Mouse (Mus musculus) layer of hippocampus, adult 18-20 months (tissue): ENCODE data around the gene Olfr457. TPM values are rescaled to one million over a fixed set of nuclear protein-coding genes. Genes with fewer than 3 reads are reported as not detected.
"Not testable (repeated sequence)": the region's sequence is repeated elsewhere in the genome, so short reads cannot be mapped to it uniquely, and the experiment has no call there.

Experiments used
- DNase-seq, 2 experiments: peaks; one replicate each; pipeline ENCODE4 v3.0.0; 2022; ENCODE audit warnings: low spot score in 2 of 2
- long read RNA-seq: library from polyadenylated mRNA; stranded (forward); transcript quantifications from one replicate; pipeline ENCODE4 v2.0.0, GENCODE M21; 2021
- total RNA-seq, 2 experiments: library from RNA; stranded (reverse); gene quantifications; 2 replicates each; pipeline ENCODE4 v1.2.3; 2021

The Olfr457 gene
- total RNA-seq = not detected
- long read RNA-seq = 0 reads

DNA sequence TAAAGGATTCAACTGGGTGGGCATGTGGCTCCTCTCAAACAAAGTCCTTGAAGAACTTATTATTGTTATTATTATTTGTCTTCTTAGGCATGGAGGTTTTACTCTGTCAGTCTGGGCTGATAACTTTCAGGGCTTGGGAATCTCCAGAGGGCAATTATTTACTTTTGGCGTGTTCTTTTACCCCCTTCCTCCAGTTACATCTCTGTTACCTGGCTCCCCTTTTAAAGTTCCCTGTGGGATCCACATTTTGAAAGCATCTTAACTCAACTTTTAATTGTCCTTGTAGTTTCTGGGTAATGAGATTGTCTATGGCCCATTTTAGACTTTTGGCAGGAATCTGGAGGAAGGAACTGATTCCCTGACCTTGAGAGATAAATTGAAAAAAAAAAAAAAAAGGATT, at the start of gene Olfr457:
Gene Olfr457 (minus strand): TSS at position 101 of the 400 bp plus-strand sequence.
- DNase-seq = no peak

DNA sequence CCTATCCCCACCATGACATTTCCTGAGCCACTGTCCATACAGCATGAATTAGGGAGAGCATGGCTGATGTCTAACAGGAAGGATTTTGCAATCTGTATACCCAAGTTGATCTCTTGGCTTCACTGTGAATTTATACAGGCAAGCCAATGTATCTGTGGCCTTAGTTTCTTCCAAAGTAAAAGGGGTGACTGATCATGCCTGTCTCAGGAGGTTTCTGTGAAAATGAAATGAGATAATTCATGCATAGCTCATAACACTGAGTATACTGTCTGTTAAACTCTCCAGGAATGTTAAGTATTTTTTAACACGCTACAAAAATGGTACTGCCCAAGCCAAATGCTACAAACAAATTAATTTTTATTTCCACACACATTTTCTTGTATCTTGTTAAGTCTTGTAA, 37.3 kb upstream of the Olfr457 start:
- DNase-seq = no peak

DNA sequence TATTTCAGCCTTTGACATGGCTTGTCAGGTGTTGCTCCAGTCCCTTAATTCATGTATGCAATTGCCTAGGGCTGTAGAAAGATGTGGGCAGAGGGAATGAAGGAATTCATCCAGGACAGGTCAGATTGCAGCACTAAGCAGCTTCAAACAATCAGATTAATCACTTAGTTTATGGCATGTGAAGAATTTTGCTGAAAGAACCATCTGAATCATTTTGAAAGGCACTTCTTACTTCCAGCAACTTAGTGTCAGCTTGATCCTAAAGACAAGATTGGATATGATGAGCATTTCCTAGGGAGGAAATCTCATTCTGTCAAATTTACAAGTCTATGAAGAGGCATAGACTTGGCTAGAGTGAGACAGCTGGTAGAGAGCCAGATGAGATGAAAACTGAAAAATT, 33.2 kb upstream of the Olfr457 start:
- DNase-seq = no peak

DNA sequence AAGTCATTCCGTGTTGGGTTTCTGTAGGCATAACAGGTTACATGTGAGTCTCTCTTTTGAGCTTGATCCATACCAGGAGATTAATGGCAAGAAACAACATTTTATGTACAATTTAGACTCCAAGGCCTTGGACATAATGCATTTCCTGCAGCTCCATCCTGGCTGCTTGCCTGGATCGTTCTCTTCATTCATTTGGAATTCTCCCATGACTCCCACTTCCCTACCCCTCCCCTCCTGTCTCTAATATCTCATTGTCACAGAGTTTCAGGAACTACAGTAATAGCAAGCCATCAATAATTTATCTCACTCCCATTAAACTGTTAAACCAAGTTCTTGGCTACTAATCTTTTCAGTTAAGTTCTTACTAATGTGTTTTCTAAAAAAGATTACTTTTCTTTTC, 27.3 kb upstream of the Olfr457 start:
- DNase-seq = peak; percentile 1 to 33

DNA sequence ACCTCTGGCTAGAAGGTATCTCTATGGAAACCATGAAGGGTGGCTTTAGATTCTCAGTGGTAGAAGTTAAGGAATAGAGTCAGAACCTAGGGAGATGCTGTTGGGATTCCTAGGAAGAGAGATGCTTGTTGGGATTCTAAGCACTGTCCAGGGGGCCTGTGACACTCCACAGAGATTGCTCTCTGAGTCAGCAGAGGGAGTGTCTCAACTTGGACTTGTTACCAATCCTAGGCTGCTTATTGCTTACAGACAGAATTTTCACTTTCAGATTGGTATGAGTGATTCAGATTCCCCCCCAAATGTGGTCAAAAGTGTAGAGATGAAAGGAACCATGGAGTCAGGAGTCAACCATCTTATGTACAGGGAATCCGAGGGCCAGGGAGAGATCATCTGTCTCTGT, 13.6 kb upstream of the Olfr457 start:
- DNase-seq = no peak

DNA sequence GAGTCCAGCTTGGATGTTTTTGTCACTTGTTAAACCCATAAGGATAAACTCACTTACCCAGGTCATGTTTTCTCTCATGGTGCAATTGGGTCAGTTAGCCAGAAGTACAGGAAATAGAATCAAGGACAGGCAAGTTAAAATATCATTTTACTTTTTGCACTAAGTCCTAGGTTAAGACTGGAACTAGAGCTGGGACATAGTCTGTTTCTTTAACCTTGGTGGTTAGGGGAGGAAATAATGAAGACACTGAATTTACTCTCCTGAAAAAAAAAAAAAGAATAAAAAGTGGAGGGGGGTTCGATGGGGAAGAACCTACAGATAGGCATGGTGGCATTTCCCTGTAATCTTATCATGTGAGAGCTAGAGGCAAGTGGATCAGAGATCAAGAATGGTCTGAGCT, 11.0 kb upstream of the Olfr457 start, which contains the start of gene Olfr456:
Gene Olfr456 (minus strand): TSS at position 101 of the 400 bp plus-strand sequence.
- DNase-seq = no peak

DNA sequence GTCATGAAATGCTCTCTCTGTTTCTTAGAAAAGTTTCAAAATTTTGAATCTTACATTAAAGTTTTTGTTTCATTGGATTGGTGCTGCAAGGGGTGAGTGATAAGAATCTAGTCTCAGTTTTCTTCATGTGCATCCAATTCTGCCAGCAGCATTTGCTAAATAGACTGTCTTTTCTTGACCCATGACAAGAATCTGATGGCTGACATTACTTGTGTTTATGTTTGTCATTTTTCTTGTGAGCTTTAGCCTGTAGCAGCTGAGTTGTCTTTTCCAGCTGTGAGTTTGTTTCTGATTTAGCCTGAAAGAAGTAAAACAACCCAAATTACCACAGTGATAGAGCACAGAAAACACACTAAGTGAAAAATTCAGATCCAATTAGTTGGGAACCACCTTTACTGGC, 8.5 kb upstream of the Olfr457 start:
- DNase-seq = no peak

DNA sequence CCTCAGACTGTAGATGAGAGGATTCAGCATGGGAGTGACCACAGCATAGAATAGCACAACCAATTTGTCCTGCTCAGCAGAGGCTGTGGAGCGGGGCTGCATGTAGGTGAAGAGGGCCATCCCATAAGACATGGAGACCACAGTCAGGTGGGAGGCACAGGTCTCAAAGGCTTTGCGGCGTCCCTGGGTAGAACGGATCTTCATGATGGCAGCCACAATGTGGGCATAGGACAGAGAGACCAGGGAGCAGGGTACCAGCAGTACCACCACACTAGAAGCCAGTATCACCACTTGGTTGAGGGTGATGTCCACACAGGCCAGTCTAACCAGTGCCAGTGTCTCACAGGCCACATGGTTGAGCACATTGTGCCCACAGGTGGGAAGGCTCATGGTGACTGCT, 4.8 kb downstream of the Olfr457 start:
- not testable (repeated sequence) for DNase-seq

DNA sequence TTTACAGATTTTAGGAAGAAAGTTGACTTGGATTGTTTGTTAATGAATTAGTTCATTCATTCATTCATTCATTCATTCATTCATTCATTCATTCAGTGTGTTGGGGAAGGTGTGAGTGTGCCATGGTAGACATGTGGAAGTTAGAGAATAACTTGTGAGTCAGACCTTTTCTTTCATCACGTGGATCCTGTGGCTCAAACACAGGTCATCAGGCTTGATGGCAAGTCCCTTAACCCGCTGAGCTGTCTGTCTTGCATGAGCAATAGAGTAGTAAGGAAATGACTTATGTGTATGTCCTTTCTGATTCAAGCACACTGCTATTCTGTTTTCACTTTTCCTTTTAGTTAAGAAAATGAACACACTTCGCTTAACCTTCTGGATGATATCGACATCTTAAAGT, 5.6 kb downstream of the Olfr457 start:
- DNase-seq = no peak

DNA sequence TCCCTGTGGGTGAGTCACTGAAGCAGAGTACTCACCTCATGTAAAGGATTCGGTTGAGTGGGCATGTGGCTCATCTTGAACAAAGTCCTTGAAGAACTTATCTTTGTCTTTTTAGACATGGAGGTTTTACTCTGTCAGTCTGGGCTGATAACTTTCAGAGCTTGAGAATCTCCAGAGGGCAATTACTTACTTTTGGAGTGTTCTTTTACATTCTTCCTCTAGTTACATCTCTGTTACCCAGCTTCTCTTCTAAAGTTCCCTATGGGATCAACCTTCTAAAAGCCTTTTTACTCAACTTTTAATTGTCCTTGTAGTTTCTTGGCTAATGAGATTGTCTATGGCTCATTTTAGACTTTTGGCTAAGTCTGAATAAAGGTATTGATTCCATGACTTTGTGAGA, 11.0 kb downstream of the Olfr457 start, which contains the start of gene Olfr458:
Gene Olfr458 (minus strand): TSS at position 101 of the 400 bp plus-strand sequence.
- DNase-seq = no peak

DNA sequence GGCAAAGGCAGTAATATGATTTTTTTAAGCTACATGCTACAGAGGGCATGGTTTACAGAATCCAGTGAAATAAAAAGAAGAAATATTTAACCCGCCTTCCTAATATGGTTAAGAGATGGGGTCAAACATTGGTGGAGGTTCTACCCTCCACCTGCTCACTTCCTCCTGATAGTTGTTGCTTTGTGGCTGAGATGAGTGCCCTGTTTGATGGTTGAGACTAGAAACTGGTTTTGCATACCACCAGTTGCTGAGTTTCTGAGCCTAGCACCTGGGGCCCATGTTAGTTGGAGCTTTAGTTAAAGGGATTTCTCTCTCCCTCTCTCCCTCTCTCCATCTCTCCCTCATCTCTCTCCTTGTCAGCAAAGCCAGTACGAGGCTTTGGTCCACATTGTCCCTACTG, 28.8 kb downstream of the Olfr457 start:
- DNase-seq = no peak

DNA sequence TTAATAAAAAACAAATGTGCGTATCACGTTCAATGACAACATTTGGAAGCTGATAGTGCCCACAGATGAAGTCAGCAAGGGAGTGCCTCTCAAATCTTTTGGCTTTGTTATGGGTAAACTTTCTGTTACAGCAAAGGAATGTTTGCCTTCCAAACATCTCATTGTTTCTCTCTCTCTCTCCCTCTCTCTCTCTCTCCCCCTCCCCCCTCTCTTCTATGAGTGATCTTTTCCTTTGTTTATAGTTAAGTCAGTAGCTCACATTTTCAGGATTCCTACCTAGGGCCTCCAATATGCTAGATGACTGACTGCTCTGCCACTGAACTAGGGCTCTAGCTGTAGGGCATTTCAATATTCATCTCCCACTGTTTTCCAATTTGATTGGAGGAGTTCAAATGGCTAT, 31.6 kb downstream of the Olfr457 start:
- DNase-seq = no peak

DNA sequence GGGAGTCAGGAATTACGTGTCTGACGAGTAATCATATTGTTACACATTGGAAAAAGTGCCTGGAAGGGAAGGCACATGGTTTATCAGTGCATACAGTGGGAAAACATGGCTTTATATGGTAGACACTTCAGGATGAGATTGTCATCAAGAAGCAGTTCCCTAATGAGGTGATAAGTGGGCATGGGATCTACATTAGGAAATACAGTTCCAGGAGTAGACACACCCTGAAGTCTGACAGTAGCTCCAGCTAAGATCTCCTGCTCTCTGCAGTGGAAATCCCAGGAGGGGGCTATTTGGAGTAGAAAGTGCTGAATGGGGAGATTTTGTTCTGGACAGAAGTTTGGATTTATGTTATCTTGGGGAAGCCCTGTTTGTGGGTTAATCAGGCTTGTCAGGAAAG, 34.7 kb downstream of the Olfr457 start:
- no peak for DNase-seq

DNA sequence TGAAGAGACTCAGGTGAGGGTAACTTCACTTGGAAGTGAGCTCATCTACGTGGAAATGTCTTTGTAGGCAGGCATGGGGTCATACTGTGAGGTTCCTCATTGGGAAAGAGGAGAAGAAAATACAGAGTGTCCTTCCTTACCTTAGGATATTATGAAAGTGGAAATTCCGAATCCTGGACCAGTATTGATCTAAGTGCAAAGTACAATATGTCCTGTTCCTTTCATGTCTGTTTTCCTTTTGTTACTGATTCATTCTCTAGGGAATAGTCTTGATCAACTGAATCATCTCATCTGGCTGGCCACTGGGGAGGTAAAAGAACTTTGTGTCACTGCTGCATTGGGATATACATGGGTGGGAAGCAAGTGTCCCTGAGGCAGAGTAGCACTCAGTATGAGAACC, 40.6 kb downstream of the Olfr457 start:
- no peak for DNase-seq

DNA sequence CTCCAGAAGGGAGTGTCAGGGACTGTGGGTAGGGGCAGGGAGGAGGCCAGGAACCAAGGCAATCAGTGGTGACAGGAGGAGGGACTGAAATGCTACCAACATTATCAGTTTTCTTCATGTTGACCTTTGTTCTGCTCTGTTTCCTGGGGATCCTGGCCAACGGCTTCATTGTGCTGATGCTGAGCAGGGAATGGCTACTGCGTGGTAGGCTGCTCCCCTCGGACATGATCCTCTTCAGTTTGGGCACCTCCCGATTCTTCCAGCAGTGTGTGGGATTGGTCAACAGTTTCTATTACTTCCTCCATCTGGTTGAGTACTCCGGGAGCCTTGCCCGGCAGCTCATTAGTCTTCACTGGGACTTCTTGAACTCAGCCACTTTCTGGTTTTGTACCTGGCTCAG, 41.7 kb downstream of the Olfr457 start, which contains the start of gene Tas2r126:
Gene Tas2r126 (plus strand): TSS at position 90 of the 400 bp plus-strand sequence.
- no peak for DNase-seq

DNA sequence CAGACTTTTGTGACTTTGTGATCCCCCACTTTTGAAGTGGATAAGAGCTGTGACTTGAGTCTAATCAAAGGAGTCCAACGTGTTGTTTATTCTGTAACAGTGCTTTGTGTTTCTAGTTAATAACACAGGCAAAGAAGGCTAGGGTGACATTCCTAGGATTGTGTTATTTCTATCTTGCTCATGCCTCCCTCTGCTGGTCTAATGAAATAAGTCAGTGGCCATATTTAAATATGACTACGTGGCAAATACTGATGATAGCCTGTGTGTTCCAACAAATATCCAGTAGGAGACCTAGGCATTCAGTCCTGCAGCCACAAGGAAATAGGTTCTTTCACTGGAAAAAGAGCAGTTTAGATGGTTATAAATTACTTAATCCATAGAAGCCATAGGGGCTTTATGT, 42.6 kb downstream of the Olfr457 start:
- no peak for DNase-seq

DNA sequence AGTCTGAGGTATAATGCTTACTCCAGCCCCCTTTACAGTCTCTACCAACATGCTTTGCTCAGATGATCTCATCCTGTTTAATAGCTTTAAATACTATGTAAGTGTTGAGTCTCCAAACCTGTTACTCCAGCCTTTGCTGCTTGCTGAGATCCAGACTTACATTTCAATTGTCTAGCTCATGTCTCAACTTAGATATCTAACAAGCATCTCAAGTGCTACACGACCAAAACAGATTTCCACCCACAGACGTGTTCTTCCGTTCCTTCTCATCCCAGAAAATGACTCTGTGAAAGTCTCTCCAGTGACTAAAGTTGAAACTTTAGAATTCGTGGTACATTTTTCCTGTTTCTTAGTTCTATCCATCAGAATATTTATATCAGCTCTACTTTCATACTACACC, 49.8 kb downstream of the Olfr457 start:
- no peak for DNase-seq

DNA sequence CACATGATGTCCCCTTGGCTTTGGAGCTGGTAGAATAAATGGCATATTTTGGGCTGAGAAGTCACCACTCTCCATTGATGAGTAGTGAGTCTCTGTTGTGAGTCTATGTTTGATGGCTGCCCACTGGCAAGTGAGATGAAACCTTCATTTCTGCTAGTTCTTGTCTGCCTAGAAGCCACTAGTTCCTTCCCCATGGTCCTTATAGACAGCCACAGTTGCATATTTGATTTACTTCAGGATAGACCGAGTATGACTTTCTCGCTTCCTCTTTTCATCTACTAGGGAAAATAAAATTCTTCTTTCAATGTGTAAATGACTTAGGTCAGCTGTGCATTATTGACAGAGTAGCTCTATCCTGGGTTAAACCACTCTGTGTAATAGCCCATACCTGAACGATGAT, 51.7 kb downstream of the Olfr457 start:
- DNase-seq = no peak

DNA sequence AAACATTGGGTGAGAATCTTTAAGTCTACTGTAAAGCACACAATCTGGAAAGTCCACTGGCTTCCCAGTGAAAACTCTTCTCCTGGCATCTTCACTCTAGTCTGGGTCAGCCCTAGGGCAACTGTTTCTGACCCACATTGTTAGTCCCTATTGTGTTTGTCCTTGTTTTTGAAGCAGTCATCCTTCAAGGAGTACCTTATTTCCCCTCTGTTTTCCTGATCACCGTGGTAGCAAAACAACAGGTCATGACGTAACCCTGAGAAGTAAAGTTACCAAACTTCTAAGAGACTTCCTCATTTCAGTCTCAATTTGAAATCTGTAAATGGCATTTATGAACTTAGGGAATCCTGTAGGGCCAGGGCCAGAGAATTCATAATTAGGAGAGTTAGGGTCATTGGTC, 54.7 kb downstream of the Olfr457 start:
- no peak for DNase-seq

DNA sequence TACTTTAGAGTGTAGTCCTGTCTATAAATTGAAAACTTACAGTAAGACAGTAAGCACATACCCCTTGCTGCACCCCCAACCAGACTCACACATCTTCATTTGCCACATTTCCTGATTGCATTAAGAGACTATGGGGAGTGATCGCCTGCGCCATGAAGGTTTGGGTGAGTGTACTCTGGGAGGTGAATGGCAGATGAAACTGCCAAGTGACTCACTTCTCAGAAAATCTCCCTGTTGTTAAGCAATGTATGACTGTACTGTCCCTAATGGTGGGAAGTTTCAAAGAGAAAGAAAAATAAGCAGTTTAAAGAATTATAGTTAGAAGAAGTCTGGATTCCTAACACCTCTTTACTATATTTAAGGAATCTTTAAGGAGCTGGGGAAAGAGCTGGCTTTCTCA, 56.7 kb downstream of the Olfr457 start:
- no peak for DNase-seq
